Mouse (Mus musculus): ENCODE results near the gene Sumf1.

- TF ChIP-seq CTCF (IDR thresholded peaks at IDR 0.05; ENCODE audit: low read depth, low read length) (no peak), GATA1 (IDR thresholded peaks at IDR 0.05; ENCODE audit: borderline replicate concordance, low read length) (no peak), TAL1 (conservative IDR thresholded peaks at IDR 0.05; ENCODE audit: low read depth, low read length) (no peak), POLR2AphosphoS5 (IDR thresholded peaks at IDR 0.05; ENCODE audit: insufficient replicate concordance, low read depth, low read length) (no peak)
Measured at GRCm38 (mm10) chr6:108152081-108152480, 33.3 kb downstream of the Sumf1 start.
